Mouse (Mus musculus) liver, embryonic 12.5 days (tissue): ENCODE data around the gene Cers6. TPM values are rescaled to one million over a fixed set of nuclear protein-coding genes. Genes with fewer than 3 reads are reported as not detected.

Experiments used
- ATAC-seq: fragments of 200-750 bp; cut with Nextera tagmentation; 2 replicates; pipeline ENCODE4 v1.8.0; 2017; ENCODE audit warnings: moderate number of reproducible peaks, mild to moderate bottlenecking, moderate library complexity
- H3K27ac ChIP-seq: fragments of 300-500 bp; sonication (generic); 2 replicates; pipeline ENCODE4 v1.5.1; 2016; ENCODE audit warnings: mild to moderate bottlenecking
- H3K27me3 ChIP-seq: fragments of 300-500 bp; sonication (generic); replicated peaks from 2 replicates; pipeline ENCODE4 v1.6.1; 2016; ENCODE audit warnings: mild to moderate bottlenecking, moderate library complexity
- H3K36me3 ChIP-seq: fragments of 300-500 bp; sonication (generic); 2 replicates; pipeline ENCODE4 v1.6.1; 2016; ENCODE audit warnings: mild to moderate bottlenecking, moderate library complexity
- H3K4me1 ChIP-seq: fragments of 300-500 bp; sonication (generic); 2 replicates; pipeline ENCODE4 v1.6.1; 2016
- H3K4me2 ChIP-seq: fragments of 300-500 bp; sonication (generic); 2 replicates; pipeline ENCODE4 v1.6.1; 2016; ENCODE audit warnings: mild to moderate bottlenecking, moderate library complexity
- H3K4me3 ChIP-seq: fragments of 300-500 bp; sonication (generic); 2 replicates; pipeline ENCODE4 v1.5.1; 2016; ENCODE audit warnings: mild to moderate bottlenecking, moderate library complexity
- H3K9ac ChIP-seq: fragments of 300-500 bp; sonication (generic); 2 replicates; pipeline ENCODE4 v1.6.1; 2016; ENCODE audit warnings: mild to moderate bottlenecking, moderate library complexity
- H3K9me3 ChIP-seq: fragments of 300-500 bp; sonication (generic); replicated peaks from 2 replicates; pipeline ENCODE4 v1.6.1; 2016; ENCODE audit warnings: mild to moderate bottlenecking, moderate library complexity
- whole genome bisulfite sequencing: fragments of 180-500 bp; shearing (Covaris S2); methylation state at CpG from one replicate; pipeline ENCODE4 v1.1.7; 2016; ENCODE audit not compliant: insufficient replicate concordance; 5-methylcytosine and 5-hydroxymethylcytosine counted together
- polyA plus RNA-seq: library from polyadenylated mRNA; unstranded; fragments of >200 nt; fragmentation: Nextera tagmentation; extraction: Ambion mirVana; gene quantifications from 2 replicates; pipeline ENCODE4 v1.2.1, GENCODE M21; 2016

The Cers6 gene
- polyA plus RNA-seq, 1 experiment from 2014 or later, result 7.3 TPM

- WGBS, result 45% methylated on average over 4 of the region's 4 CpGs
- H3K36me3 ChIP-seq, result no peaks in the 10 kb centered on the region
- no peaks in the 10 kb centered on the region for H3K27me3 ChIP-seq
- H3K4me3 ChIP-seq, result no peak overlapping the region
- peaks cover 55% of the 10 kb centered on the region for H3K4me1 ChIP-seq
- H3K4me2 ChIP-seq, result no peak overlapping the region
- no peak overlapping the region for H3K27ac ChIP-seq
- no peak for ATAC-seq
- H3K9me3 ChIP-seq, result no peaks in the 10 kb centered on the region
- H3K9ac ChIP-seq, result no peak overlapping the region
Observed at GRCm38 (mm10) chr2:68932240-68932639, 71.0 kb downstream of the Cers6 start.

- no peaks in the 10 kb centered on the region for H3K9me3 ChIP-seq
- no peak overlapping the region for H3K4me2 ChIP-seq
- no peak overlapping the region for H3K9ac ChIP-seq
- 71% methylated on average over 4 of the region's 4 CpGs for WGBS
- H3K27me3 ChIP-seq, result no peaks in the 10 kb centered on the region
- 0 out of 2 replicates have a peak, but pooled peaks cover 3% of the 10 kb centered on the region for H3K36me3 ChIP-seq
- no peak overlapping the region for H3K4me3 ChIP-seq
- 0 out of 2 replicates have a peak overlapping the region, but pooled peaks have one; percentile 20 for H3K27ac ChIP-seq
- ATAC-seq, result no peak
- H3K4me1 ChIP-seq, result peaks cover 55% of the 10 kb centered on the region
Observed at GRCm38 (mm10) chr2:68932656-68933055, 71.4 kb downstream of the Cers6 start.

- Histone ChIP-seq H3K9me3 (no peaks in the 10 kb centered on the region), H3K27ac (peak overlapping the region; percentile 38), H3K4me1 (peaks cover 55% of the 10 kb centered on the region), H3K36me3 (0 out of 2 replicates have a peak, but pooled peaks cover 3% of the 10 kb centered on the region), H3K4me3 (no peak overlapping the region), H3K9ac (no peak overlapping the region), H3K27me3 (no peaks in the 10 kb centered on the region), H3K4me2 (peak overlapping the region; percentile 50)
- peak; percentile 97 for ATAC-seq
- WGBS, result 16% methylated on average over 6 of the region's 6 CpGs
Observed at GRCm38 (mm10) chr2:68934651-68935050, 73.4 kb downstream of the Cers6 start.

GRCm38 (mm10) chr2:68935721-68936294 lies 74.6 kb downstream of the Cers6 start:
- 41% methylated on average over 2 of the region's 2 CpGs for WGBS
- ATAC-seq, result peak; percentile 55

GRCm38 (mm10) chr2:68936773-68937172 lies 75.5 kb downstream of the Cers6 start:
- Histone ChIP-seq H3K9me3 (no peaks in the 10 kb centered on the region), H3K36me3 (0 out of 2 replicates have a peak, but pooled peaks cover 3% of the 10 kb centered on the region), H3K4me3 (no peak overlapping the region), H3K4me2 (no peak overlapping the region), H3K27me3 (no peaks in the 10 kb centered on the region), H3K4me1 (peaks cover 47% of the 10 kb centered on the region), H3K9ac (no peak overlapping the region), H3K27ac (no peak overlapping the region)
- no peak for ATAC-seq
- WGBS, result 83% methylated on average over 4 of the region's 4 CpGs

More at GRCm38 (mm10) chr2:68935721-68936294, 74.6 kb downstream of the Cers6 start:
- peaks cover 55% of the 10 kb centered on the region for H3K4me1 ChIP-seq
- 0 out of 2 replicates have a peak, but pooled peaks cover 3% of the 10 kb centered on the region for H3K36me3 ChIP-seq
- no peaks in the 10 kb centered on the region for H3K27me3 ChIP-seq
- H3K27ac ChIP-seq, result peak overlapping the region; percentile 38; the same call in 1 of the 2 replicates
- H3K4me3 ChIP-seq, result no peak overlapping the region
- H3K4me2 ChIP-seq, result no peak overlapping the region
- no peaks in the 10 kb centered on the region for H3K9me3 ChIP-seq
- H3K9ac ChIP-seq, result no peak overlapping the region

GRCm38 (mm10) chr2:68937833-68938232 lies 76.6 kb downstream of the Cers6 start:
- H3K9me3 ChIP-seq, result no peaks in the 10 kb centered on the region
- H3K27ac ChIP-seq, result no peak overlapping the region
- 72% methylated on average over 3 of the region's 3 CpGs for WGBS
- no peak overlapping the region for H3K9ac ChIP-seq
- H3K27me3 ChIP-seq, result no peaks in the 10 kb centered on the region
- ATAC-seq, result no peak
- peaks cover 40% of the 10 kb centered on the region for H3K4me1 ChIP-seq
- no peak overlapping the region for H3K4me3 ChIP-seq
- no peak overlapping the region for H3K4me2 ChIP-seq
- 0 out of 2 replicates have a peak, but pooled peaks cover 3% of the 10 kb centered on the region for H3K36me3 ChIP-seq

DNA sequence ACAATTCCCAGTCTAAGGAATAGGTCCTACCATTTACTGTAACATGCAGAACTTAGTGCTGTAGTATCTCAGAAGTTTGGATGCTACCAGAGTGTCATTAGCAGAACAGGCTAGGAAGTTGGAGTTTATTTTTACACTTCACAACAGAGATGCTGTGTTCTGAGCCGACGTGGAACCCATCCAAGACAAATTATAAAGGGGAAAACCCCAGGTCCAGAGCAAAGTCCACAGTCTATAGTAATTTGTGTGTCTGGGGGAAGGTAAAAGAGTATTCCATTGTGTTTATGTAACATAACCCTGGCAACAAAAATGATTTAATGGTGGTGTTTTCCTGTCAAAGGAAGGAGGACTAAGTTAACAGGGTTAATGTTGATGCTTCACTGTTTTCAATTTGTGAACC lies 83.7 kb downstream of the Cers6 start:
- 66% methylated on average over 2 of the region's 2 CpGs for WGBS
- no peak for ATAC-seq
- Histone ChIP-seq H3K9ac (no peak overlapping the region), H3K9me3 (no peaks in the 10 kb centered on the region), H3K36me3 (no peaks in the 10 kb centered on the region), H3K27ac (no peak overlapping the region), H3K4me3 (no peak overlapping the region), H3K4me2 (no peak overlapping the region), H3K4me1 (peaks cover 38% of the 10 kb centered on the region), H3K27me3 (no peaks in the 10 kb centered on the region)

- Histone ChIP-seq H3K9me3 (no peaks in the 10 kb centered on the region), H3K27ac (no peak overlapping the region), H3K4me3 (no peak overlapping the region), H3K4me2 (no peak overlapping the region), H3K27me3 (no peaks in the 10 kb centered on the region), H3K4me1 (peaks cover 42% of the 10 kb centered on the region), H3K36me3 (0 out of 2 replicates have a peak, but pooled peaks cover 4% of the 10 kb centered on the region), H3K9ac (no peak overlapping the region)
- WGBS, result 71% methylated on average over 2 of the region's 2 CpGs
- no peak for ATAC-seq
Observed at GRCm38 (mm10) chr2:68945976-68946375, 84.7 kb downstream of the Cers6 start.

GRCm38 (mm10) chr2:68946819-68947218 lies 85.6 kb downstream of the Cers6 start:
- 0 out of 2 replicates have a peak, but pooled peaks cover 9% of the 10 kb centered on the region for H3K36me3 ChIP-seq
- H3K27me3 ChIP-seq, result no peaks in the 10 kb centered on the region
- H3K4me2 ChIP-seq, result no peak overlapping the region
- no peak for ATAC-seq
- 57% methylated on average over 5 of the region's 5 CpGs for WGBS
- no peak overlapping the region for H3K27ac ChIP-seq
- H3K4me3 ChIP-seq, result no peak overlapping the region
- H3K4me1 ChIP-seq, result peaks cover 42% of the 10 kb centered on the region
- no peak overlapping the region for H3K9ac ChIP-seq
- H3K9me3 ChIP-seq, result no peaks in the 10 kb centered on the region

GRCm38 (mm10) chr2:68949137-68949536 lies 87.9 kb downstream of the Cers6 start:
- Histone ChIP-seq H3K9ac (no peak overlapping the region), H3K27ac (peak overlapping the region; percentile 55; the same call in 1 of the 2 replicates), H3K27me3 (no peaks in the 10 kb centered on the region), H3K4me2 (no peak overlapping the region), H3K4me1 (peaks cover 42% of the 10 kb centered on the region), H3K36me3 (0 out of 2 replicates have a peak, but pooled peaks cover 9% of the 10 kb centered on the region), H3K9me3 (no peaks in the 10 kb centered on the region), H3K4me3 (no peak overlapping the region)
- 10% methylated on average over 2 of the region's 2 CpGs for WGBS
- ATAC-seq, result peak; percentile 93

- Histone ChIP-seq H3K9me3 (no peaks in the 10 kb centered on the region), H3K27ac (peak overlapping the region; percentile 55), H3K4me3 (no peak overlapping the region), H3K27me3 (no peaks in the 10 kb centered on the region), H3K4me1 (peaks cover 42% of the 10 kb centered on the region), H3K4me2 (no peak overlapping the region), H3K36me3 (0 out of 2 replicates have a peak, but pooled peaks cover 9% of the 10 kb centered on the region), H3K9ac (no peak overlapping the region)
- ATAC-seq, result no peak
- 54% methylated on average over 5 of the region's 5 CpGs for WGBS
Observed at GRCm38 (mm10) chr2:68949728-68950127, 88.5 kb downstream of the Cers6 start.

GRCm38 (mm10) chr2:68951706-68952105 lies 90.5 kb downstream of the Cers6 start:
- no peak overlapping the region for H3K4me2 ChIP-seq
- peaks cover 31% of the 10 kb centered on the region for H3K4me1 ChIP-seq
- no peak for ATAC-seq
- no peaks in the 10 kb centered on the region for H3K27me3 ChIP-seq
- no peak overlapping the region for H3K4me3 ChIP-seq
- H3K27ac ChIP-seq, result no peak overlapping the region
- WGBS, result 87% methylated on average over 3 of the region's 3 CpGs
- 0 out of 2 replicates have a peak, but pooled peaks cover 9% of the 10 kb centered on the region for H3K36me3 ChIP-seq
- no peak overlapping the region for H3K9ac ChIP-seq
- no peaks in the 10 kb centered on the region for H3K9me3 ChIP-seq
